ENCODE assay signal across 8 mouse cellular contexts in genomic region chr8:96230412-96230811, GRCm38 (mm10).
A peak's percentile ranks its signal among the peaks of the same experiment; 100 is the strongest.
DNase-seq lines count a peak whose midpoint lies in the region; ATAC-seq and TF ChIP-seq lines count a peak whose summit lies in the region.

No protein-coding gene starts in this region.

- H3K4me2 ChIP-seq in forebrain, postnatal 0 days (ENCODE audit: low read depth) = no peak overlapping the region
- no peak overlapping the region for H3K4me2 ChIP-seq in forebrain, embryonic 16.5 days (ENCODE audit: low read length)

- H3K4me3 ChIP-seq in forebrain, postnatal 0 days (ENCODE audit: low read depth, low read length) = no peak overlapping the region
- no peak overlapping the region for H3K4me3 ChIP-seq in forebrain, embryonic 16.5 days (replicated peaks; ENCODE audit: low read length)

- no peak overlapping the region for H3K9ac ChIP-seq in forebrain, postnatal 0 days
- no peak overlapping the region for H3K9ac ChIP-seq in forebrain, embryonic 16.5 days (replicated peaks; ENCODE audit: low read depth, low read length)

- WGBS in forebrain, postnatal 0 days = 33% methylated on average over 4 of the region's 4 CpGs
- 35% methylated on average over 4 of the region's 4 CpGs for WGBS in forebrain, embryonic 16.5 days

- intact Hi-C loops in heart, postnatal 14 days (cut with DNase I) = loop anchor here (2.0 kb wide), 1 partner anchor 88 kb away; no protein-coding TSS in a partner anchor
- intact Hi-C loops in left cerebral cortex, postnatal 14 days (cut with DNase I) = no loop called here

- H3K4me1 ChIP-seq in forebrain, postnatal 0 days (ENCODE audit: insufficient read depth) = no peaks in the 10 kb centered on the region
- H3K4me1 ChIP-seq in forebrain, embryonic 16.5 days (replicated peaks; ENCODE audit: control insufficient read depth, insufficient read depth, low read length) = no peaks in the 10 kb centered on the region

- H3K27me3 ChIP-seq in forebrain, postnatal 0 days (ENCODE audit: insufficient read depth, low read length) = no peaks in the 10 kb centered on the region
- H3K27me3 ChIP-seq in forebrain, embryonic 16.5 days (replicated peaks; ENCODE audit: control insufficient read depth, insufficient read depth, low read length) = no peaks in the 10 kb centered on the region

- no peak overlapping the region for H3K27ac ChIP-seq in forebrain, postnatal 0 days (ENCODE audit: low read depth, low read length)
- H3K27ac ChIP-seq in forebrain, embryonic 16.5 days (ENCODE audit: low read length) = no peak overlapping the region

- ATAC-seq in forebrain, postnatal 0 days = no peak
- no peak for ATAC-seq in forebrain, embryonic 16.5 days
- ATAC-seq in activated CD4-positive, CD25-positive, alpha-beta regulatory T cell, adult 4 months = no peak

- DNase-seq in forebrain, postnatal 0 days = peak; percentile 67
- peak; percentile 52 for DNase-seq in right cerebral cortex, adult 18-20 months
- no peak for DNase-seq in right cerebral cortex, postnatal 25 days
- peak; percentile 14 to 60 for DNase-seq in heart, postnatal 14 days
- peak; percentile 72 to 77 for DNase-seq in left cerebral cortex, postnatal 14 days (ENCODE audit: low spot score in 2 of 2)
- DNase-seq in adipocyte (ENCODE audit: low spot score) = no peak

- H3K9me3 ChIP-seq in forebrain, postnatal 0 days (ENCODE audit: low read length) = no peaks in the 10 kb centered on the region
- H3K9me3 ChIP-seq in forebrain, embryonic 16.5 days (ENCODE audit: control insufficient read depth, low read length) = no peaks in the 10 kb centered on the region

- peak; percentile 69 for TF ChIP-seq CTCF in forebrain, postnatal 0 days (IDR thresholded peaks at IDR 0.05; ENCODE audit: low read depth)

- H3K36me3 ChIP-seq in forebrain, postnatal 0 days (ENCODE audit: insufficient read depth) = no peaks in the 10 kb centered on the region
- H3K36me3 ChIP-seq in forebrain, embryonic 16.5 days (ENCODE audit: control insufficient read depth, insufficient read depth) = no peaks in the 10 kb centered on the region

Comparison
In these comparisons a context has a peak if more than half of its experiments do, and no peak if none do; other contexts are left out.
1. DNase-seq: peak in forebrain, postnatal 0 days (single experiment), right cerebral cortex, adult 18-20 months (single experiment), heart, postnatal 14 days (2 of 2) and left cerebral cortex, postnatal 14 days (2 of 2); none in right cerebral cortex, postnatal 25 days (single experiment) and adipocyte (single experiment).